Mouse (Mus musculus): ENCODE data around the gene Helt.

The Helt gene

DNA sequence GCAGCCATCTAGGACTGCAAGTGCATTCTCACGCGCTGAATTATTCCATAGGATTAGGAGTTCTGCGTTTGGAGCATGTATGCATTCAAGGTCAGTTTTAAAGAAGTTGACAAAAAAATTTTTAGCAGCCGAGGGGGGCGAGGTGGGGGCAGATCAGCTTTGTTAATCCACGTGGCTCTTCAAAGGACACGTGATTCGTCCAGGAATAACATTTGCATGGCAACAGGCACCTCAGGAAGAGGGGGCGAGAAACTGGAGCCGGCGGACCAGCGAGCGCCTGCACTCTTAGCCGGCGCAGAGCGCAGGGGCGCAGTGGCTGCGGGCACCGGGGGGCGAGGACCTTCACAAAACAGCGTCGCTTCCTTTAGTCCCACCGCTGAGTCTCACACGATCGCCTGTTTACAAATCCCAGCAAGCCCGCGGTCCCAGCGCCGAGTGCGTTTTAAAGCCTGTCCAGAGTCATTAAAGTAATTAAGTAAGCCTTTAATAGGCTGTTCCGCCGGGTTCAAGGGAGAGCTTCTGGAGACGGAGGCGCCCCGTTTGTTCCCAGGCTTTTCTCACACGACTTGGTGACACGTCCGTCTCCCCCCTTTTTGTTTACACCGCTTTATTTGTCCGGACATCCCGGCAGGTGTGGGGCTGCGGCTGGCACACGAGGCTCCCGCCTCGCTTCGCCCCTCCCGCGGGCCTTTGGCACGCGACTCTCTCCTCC, at the start of gene Helt:
Helt (minus strand) TSS at position 491 of the 712 bp plus-strand sequence.
- in situ Hi-C loops (cut with MboI, MseI): no loop called here

GRCm38 (mm10) chr8:46342272-46342671, 47.8 kb upstream of the Helt start:
- in situ Hi-C loops (cut with MboI, MseI): no loop called here

GRCm38 (mm10) chr8:46340381-46341273, 46.2 kb upstream of the Helt start:
- in situ Hi-C loops (cut with MboI, MseI): no loop called here

- in situ Hi-C loops (cut with MboI, MseI): no loop called here
Measured at GRCm38 (mm10) chr8:46339317-46339716, 44.8 kb upstream of the Helt start.

- in situ Hi-C loops (cut with MboI, MseI): no loop called here
Measured at GRCm38 (mm10) chr8:46336351-46336750, 41.9 kb upstream of the Helt start.

- in situ Hi-C loops (cut with MboI, MseI): no loop called here
Measured at GRCm38 (mm10) chr8:46332389-46333061, 38.1 kb upstream of the Helt start.

GRCm38 (mm10) chr8:46331801-46332200, 37.3 kb upstream of the Helt start:
- in situ Hi-C loops (cut with MboI, MseI): no loop called here

GRCm38 (mm10) chr8:46329396-46329795, 34.9 kb upstream of the Helt start:
- in situ Hi-C loops (cut with MboI, MseI): no loop called here

DNA sequence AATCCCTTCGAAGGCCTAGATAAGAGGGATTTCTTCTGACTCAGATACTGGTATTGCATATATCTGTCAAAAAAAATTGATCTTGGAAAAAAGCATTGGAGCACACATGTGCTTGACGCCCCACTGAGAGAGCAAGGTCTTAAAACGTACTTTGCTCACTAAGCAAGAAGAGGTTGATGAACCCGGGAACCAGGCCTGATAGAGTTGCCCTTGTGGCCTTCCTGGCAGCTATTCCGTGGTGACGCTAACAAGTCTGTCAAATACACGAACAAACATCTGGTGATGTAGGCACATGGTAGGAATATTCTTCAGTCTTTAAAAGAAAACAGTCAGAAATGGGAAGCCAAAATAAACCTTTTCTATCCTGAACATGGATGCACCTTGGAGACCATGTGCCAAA, 32.8 kb upstream of the Helt start:
- in situ Hi-C loops (cut with MboI, MseI): no loop called here

GRCm38 (mm10) chr8:46326715-46327114, 32.2 kb upstream of the Helt start:
- in situ Hi-C loops (cut with MboI, MseI): no loop called here

- in situ Hi-C loops (cut with MboI, MseI): loop anchor here (5.0 kb wide), 1 partner anchor 63 kb away; no protein-coding TSS in a partner anchor
Measured at GRCm38 (mm10) chr8:46324676-46325075, 30.2 kb upstream of the Helt start.

- in situ Hi-C loops (cut with MboI, MseI): loop anchor here (5.0 kb wide), 1 partner anchor 64 kb away; no protein-coding TSS in a partner anchor
Measured at GRCm38 (mm10) chr8:46323672-46324191, 29.3 kb upstream of the Helt start.

DNA sequence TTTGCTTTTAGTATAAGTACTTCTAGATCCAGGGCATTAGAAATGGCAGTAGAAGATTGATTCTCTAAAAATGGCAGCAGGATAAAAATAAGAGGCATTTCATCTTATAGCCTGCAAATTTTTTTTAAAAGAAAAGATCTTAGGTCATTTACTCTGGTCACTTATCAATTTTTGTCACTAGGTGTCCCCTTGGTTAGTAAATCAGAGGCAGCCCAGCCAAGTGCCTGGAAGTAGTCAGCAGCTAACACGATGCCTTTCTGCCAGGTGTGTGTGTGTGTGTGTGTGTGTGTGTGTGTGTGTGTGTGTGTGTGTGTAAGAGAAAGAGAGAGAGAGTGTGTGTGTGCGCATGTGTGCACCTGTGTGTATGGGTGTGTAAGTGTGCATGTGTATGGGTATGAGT, 28.4 kb upstream of the Helt start:
- in situ Hi-C loops (cut with MboI, MseI): loop anchor here (5.0 kb wide), 1 partner anchor 64 kb away; no protein-coding TSS in a partner anchor

DNA sequence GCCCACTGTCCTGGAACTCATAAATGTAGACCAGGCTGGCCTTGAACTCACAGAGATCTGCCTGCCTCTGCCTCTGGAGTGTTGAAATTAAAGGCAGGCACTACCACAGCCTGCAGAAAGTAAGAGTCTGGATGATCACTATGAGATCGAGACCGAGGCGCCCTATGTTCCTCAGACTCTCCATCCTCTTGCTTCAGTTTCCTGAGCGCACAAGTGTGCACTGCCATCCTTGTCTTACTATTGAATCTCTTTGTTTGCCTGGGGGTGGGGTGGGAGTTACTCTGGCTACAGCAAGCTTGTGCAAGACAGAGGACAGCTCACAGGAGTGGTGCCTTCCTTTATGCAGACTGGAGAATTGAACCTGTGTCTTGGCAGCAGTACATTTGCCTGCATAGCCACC, 27.9 kb upstream of the Helt start:
- in situ Hi-C loops (cut with MboI, MseI): loop anchor here (5.0 kb wide), 1 partner anchor 65 kb away; no protein-coding TSS in a partner anchor

- in situ Hi-C loops (cut with MboI, MseI): loop anchor here (10.0 kb wide), 1 partner anchor 1066 kb away; no protein-coding TSS in a partner anchor
Measured at GRCm38 (mm10) chr8:46318802-46319201, 24.3 kb upstream of the Helt start.

DNA sequence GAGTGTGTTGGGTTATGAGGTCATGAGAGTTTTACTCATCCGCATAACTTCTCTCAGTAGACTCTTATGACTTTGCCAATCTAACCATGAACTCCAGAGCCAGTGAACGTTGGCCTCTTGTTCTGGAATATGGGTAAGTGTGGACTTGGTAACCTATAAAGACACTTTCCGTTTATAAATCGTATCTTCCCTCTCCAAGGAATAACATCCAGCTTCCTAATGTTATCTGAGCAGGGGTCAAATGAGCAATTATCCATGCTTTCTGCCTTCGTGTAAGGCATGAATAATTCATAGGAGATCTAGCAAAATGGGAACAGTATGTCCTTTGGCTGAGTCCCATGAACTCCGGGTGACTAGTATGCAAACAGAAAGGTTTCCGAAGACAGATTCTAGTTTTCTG, 22.7 kb upstream of the Helt start:
- in situ Hi-C loops (cut with MboI, MseI): loop anchor here (10.0 kb wide), 1 partner anchor 1068 kb away; no protein-coding TSS in a partner anchor

GRCm38 (mm10) chr8:46313798-46314197, 19.3 kb upstream of the Helt start:
- in situ Hi-C loops (cut with MboI, MseI): loop anchor here (10.0 kb wide), 1 partner anchor 1071 kb away; no protein-coding TSS in a partner anchor

GRCm38 (mm10) chr8:46311159-46311558, 16.7 kb upstream of the Helt start:
- in situ Hi-C loops (cut with MboI, MseI): loop anchor here (10.0 kb wide), 1 partner anchor 1074 kb away; no protein-coding TSS in a partner anchor

DNA sequence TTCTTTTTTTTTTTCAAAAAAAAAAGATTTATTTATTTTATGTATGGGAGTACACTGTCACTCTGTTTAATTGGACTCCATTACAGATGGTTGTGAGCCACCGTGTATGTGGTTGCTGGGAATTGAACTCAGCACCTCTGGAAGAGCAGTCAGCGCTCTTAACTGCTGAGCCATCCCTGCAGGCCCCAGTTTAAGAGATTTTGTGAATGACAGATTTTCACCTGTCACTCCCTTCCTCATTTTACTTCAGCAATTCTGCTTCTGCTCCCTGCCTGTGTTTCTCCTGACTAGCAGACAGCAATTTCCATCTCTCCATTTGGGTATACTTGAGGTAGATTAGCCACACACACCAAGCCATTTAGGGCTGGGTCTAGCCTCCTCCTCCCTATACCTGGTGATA, 13.7 kb upstream of the Helt start:
- in situ Hi-C loops (cut with MboI, MseI): loop anchor here (5.0 kb wide), 1 partner anchor 249 kb away; no protein-coding TSS in a partner anchor

DNA sequence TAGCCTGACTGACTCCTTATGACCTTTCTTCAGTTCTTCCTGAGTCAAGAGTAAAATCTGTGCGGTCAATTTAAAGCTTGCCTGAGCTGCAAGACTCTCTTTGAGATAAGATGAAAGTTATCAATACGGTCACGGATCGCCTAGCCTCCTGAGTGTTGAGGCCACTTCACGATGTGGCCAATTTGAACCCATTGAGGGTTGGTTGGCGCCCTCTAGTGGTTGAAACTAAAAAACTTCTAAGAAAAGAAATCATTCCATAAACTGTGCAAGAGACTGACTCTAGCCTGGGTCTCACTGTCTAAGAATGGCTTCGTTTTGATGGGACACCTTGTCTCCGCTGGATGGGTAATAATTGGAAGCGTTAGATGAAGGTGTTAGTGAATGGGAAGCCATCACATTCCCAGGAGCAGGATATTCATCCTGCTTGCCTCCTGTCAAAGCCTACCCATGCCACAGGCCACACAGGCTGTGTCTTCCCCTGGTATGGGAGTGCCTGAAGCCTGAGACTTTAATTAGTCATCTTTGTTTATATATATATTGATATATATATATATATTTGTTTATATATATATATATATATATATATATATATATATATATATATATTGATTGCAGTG, 11.4 kb upstream of the Helt start:
- in situ Hi-C loops (cut with MboI, MseI): loop anchor here (5.0 kb wide), 1 partner anchor 251 kb away; no protein-coding TSS in a partner anchor

GRCm38 (mm10) chr8:46302121-46302520, 7.7 kb upstream of the Helt start:
- in situ Hi-C loops (cut with MboI, MseI): no loop called here

Data from regulatory T cell (primary cell).